Mouse (Mus musculus): ENCODE measurements at regions not wholly inside any gene's neighbourhood (a gene's known extent, or its start where the extent isn't known, plus 50 kb on each side); places are given as distances from the start of the nearest gene placed in this dataset.
A peak's percentile ranks its signal among the peaks of the same experiment; 100 is the strongest.

- Histone ChIP-seq H3K4me3 (no peak overlapping the region), H3K27ac (no peak overlapping the region), H3K4me1 (replicated peaks) (no peaks in the 10 kb centered on the region), H3K9me3 (no peaks in the 10 kb centered on the region), H3K27me3 (ENCODE audit: insufficient read depth, poor library complexity, severe bottlenecking) (no peaks in the 10 kb centered on the region), H3K36me3 (no peaks in the 10 kb centered on the region)
- 79% methylated on average over 5 of the region's 5 CpGs for WGBS
- DNase-seq (ENCODE audit: low spot score) = no peak
Observed at GRCm38 (mm10) chr2:114848439-114848838, 193.7 kb upstream of the Dph6 start.

GRCm38 (mm10) chr2:114848914-114849313 is 194.2 kb upstream of the Dph6 start:
- H3K9me3 ChIP-seq = no peaks in the 10 kb centered on the region
- no peak overlapping the region for H3K4me3 ChIP-seq
- 93% methylated on average over 2 of the region's 2 CpGs for WGBS
- H3K27me3 ChIP-seq (ENCODE audit: insufficient read depth, poor library complexity, severe bottlenecking) = no peaks in the 10 kb centered on the region
- H3K27ac ChIP-seq = no peak overlapping the region
- H3K4me1 ChIP-seq (replicated peaks) = 0 out of 2 replicates have a peak, but pooled peaks cover 3% of the 10 kb centered on the region
- H3K36me3 ChIP-seq = no peaks in the 10 kb centered on the region
- no peak for DNase-seq (ENCODE audit: low spot score)

GRCm38 (mm10) chr2:114853715-114854530 is 199.2 kb upstream of the Dph6 start:
- H3K36me3 ChIP-seq = no peaks in the 10 kb centered on the region
- H3K27me3 ChIP-seq (ENCODE audit: insufficient read depth, poor library complexity, severe bottlenecking) = no peaks in the 10 kb centered on the region
- DNase-seq (ENCODE audit: low spot score) = peak; percentile 80
- WGBS = 40% methylated on average over 13 of the region's 13 CpGs
- no peak overlapping the region for H3K27ac ChIP-seq
- 0 out of 2 replicates have a peak, but pooled peaks cover 3% of the 10 kb centered on the region for H3K4me1 ChIP-seq (replicated peaks)
- no peaks in the 10 kb centered on the region for H3K9me3 ChIP-seq
- H3K4me3 ChIP-seq = no peak overlapping the region

- no peak overlapping the region for H3K27ac ChIP-seq
- H3K4me3 ChIP-seq = no peak overlapping the region
- H3K4me1 ChIP-seq (replicated peaks) = peaks cover 8% of the 10 kb centered on the region; the same call in 1 of the 2 replicates
- peak; percentile 29 for DNase-seq (ENCODE audit: low spot score)
- H3K9me3 ChIP-seq = no peaks in the 10 kb centered on the region
- H3K27me3 ChIP-seq (ENCODE audit: insufficient read depth, poor library complexity, severe bottlenecking) = no peaks in the 10 kb centered on the region
- WGBS = 39% methylated on average over 7 of the region's 7 CpGs
- no peaks in the 10 kb centered on the region for H3K36me3 ChIP-seq
Observed at GRCm38 (mm10) chr2:114872272-114872671, 217.5 kb upstream of the Dph6 start.

GRCm38 (mm10) chr2:114873090-114873489 is 218.3 kb upstream of the Dph6 start:
- no peak overlapping the region for H3K27ac ChIP-seq
- no peaks in the 10 kb centered on the region for H3K27me3 ChIP-seq (ENCODE audit: insufficient read depth, poor library complexity, severe bottlenecking)
- no peak overlapping the region for H3K4me3 ChIP-seq
- H3K36me3 ChIP-seq = no peaks in the 10 kb centered on the region
- no peak for DNase-seq (ENCODE audit: low spot score)
- H3K9me3 ChIP-seq = no peaks in the 10 kb centered on the region
- WGBS = 72% methylated on average over 4 of the region's 4 CpGs
- H3K4me1 ChIP-seq (replicated peaks) = peaks cover 8% of the 10 kb centered on the region; the same call in 1 of the 2 replicates

- Histone ChIP-seq H3K4me3 (no peak overlapping the region), H3K36me3 (no peaks in the 10 kb centered on the region), H3K27me3 (ENCODE audit: insufficient read depth, poor library complexity, severe bottlenecking) (no peaks in the 10 kb centered on the region), H3K9me3 (no peaks in the 10 kb centered on the region), H3K27ac (no peak overlapping the region), H3K4me1 (replicated peaks) (no peaks in the 10 kb centered on the region)
- no peak for DNase-seq (ENCODE audit: low spot score)
- WGBS = 79% methylated on average over 2 of the region's 2 CpGs
Observed at GRCm38 (mm10) chr2:114879084-114879483, 224.3 kb upstream of the Dph6 start.

GRCm38 (mm10) chr2:114879784-114880183 is 225.0 kb upstream of the Dph6 start:
- no peaks in the 10 kb centered on the region for H3K27me3 ChIP-seq (ENCODE audit: insufficient read depth, poor library complexity, severe bottlenecking)
- no peaks in the 10 kb centered on the region for H3K9me3 ChIP-seq
- no peaks in the 10 kb centered on the region for H3K36me3 ChIP-seq
- 88% methylated on average over 2 of the region's 2 CpGs for WGBS
- H3K4me1 ChIP-seq (replicated peaks) = no peaks in the 10 kb centered on the region
- no peak for DNase-seq (ENCODE audit: low spot score)
- H3K4me3 ChIP-seq = no peak overlapping the region
- no peak overlapping the region for H3K27ac ChIP-seq

- no peaks in the 10 kb centered on the region for H3K9me3 ChIP-seq
- WGBS = 95% methylated on average over 2 of the region's 2 CpGs
- H3K27ac ChIP-seq = no peak overlapping the region
- H3K36me3 ChIP-seq = no peaks in the 10 kb centered on the region
- no peaks in the 10 kb centered on the region for H3K27me3 ChIP-seq (ENCODE audit: insufficient read depth, poor library complexity, severe bottlenecking)
- no peaks in the 10 kb centered on the region for H3K4me1 ChIP-seq (replicated peaks)
- no peak overlapping the region for H3K4me3 ChIP-seq
- DNase-seq (ENCODE audit: low spot score) = no peak
Observed at GRCm38 (mm10) chr2:114885734-114886260, 231.0 kb upstream of the Dph6 start.

- Histone ChIP-seq H3K36me3 (no peaks in the 10 kb centered on the region), H3K9me3 (no peaks in the 10 kb centered on the region), H3K4me1 (replicated peaks) (no peaks in the 10 kb centered on the region), H3K4me3 (no peak overlapping the region), H3K27me3 (ENCODE audit: insufficient read depth, poor library complexity, severe bottlenecking) (no peaks in the 10 kb centered on the region), H3K27ac (no peak overlapping the region)
- 94% methylated on average over 2 of the region's 2 CpGs for WGBS
- DNase-seq (ENCODE audit: low spot score) = no peak
Observed at GRCm38 (mm10) chr2:114898812-114899211, 244.0 kb upstream of the Dph6 start.

- no peak for DNase-seq (ENCODE audit: low spot score)
- 75% methylated on average over 7 of the region's 7 CpGs for WGBS
- no peaks in the 10 kb centered on the region for H3K9me3 ChIP-seq
- no peaks in the 10 kb centered on the region for H3K36me3 ChIP-seq
- H3K27ac ChIP-seq = no peak overlapping the region
- no peaks in the 10 kb centered on the region for H3K4me1 ChIP-seq (replicated peaks)
- H3K4me3 ChIP-seq = no peak overlapping the region
- no peaks in the 10 kb centered on the region for H3K27me3 ChIP-seq (ENCODE audit: insufficient read depth, poor library complexity, severe bottlenecking)
Observed at GRCm38 (mm10) chr2:114911845-114912500, 257.2 kb upstream of the Dph6 start.

- no peaks in the 10 kb centered on the region for H3K27me3 ChIP-seq (ENCODE audit: insufficient read depth, poor library complexity, severe bottlenecking)
- WGBS = 90% methylated on average over 6 of the region's 6 CpGs
Observed at GRCm38 (mm10) chr2:114915025-114915690, 260.4 kb upstream of the Dph6 start.

GRCm38 (mm10) chr2:114918420-114919332 is 263.9 kb upstream of the Dph6 start:
- DNase-seq (ENCODE audit: low spot score) = peak; percentile 4
- Histone ChIP-seq H3K4me3 (no peak overlapping the region), H3K4me1 (replicated peaks) (no peaks in the 10 kb centered on the region)

More at GRCm38 (mm10) chr2:114915025-114915690, 260.4 kb upstream of the Dph6 start:
- no peaks in the 10 kb centered on the region for H3K36me3 ChIP-seq
- H3K4me3 ChIP-seq = no peak overlapping the region
- no peak overlapping the region for H3K27ac ChIP-seq
- no peaks in the 10 kb centered on the region for H3K4me1 ChIP-seq (replicated peaks)
- no peak for DNase-seq (ENCODE audit: low spot score)
- H3K9me3 ChIP-seq = no peaks in the 10 kb centered on the region

More at GRCm38 (mm10) chr2:114918420-114919332, 263.9 kb upstream of the Dph6 start:
- no peak overlapping the region for H3K27ac ChIP-seq
- no peaks in the 10 kb centered on the region for H3K27me3 ChIP-seq (ENCODE audit: insufficient read depth, poor library complexity, severe bottlenecking)
- 82% methylated on average over 16 of the region's 16 CpGs for WGBS
- H3K36me3 ChIP-seq = no peaks in the 10 kb centered on the region
- no peaks in the 10 kb centered on the region for H3K9me3 ChIP-seq

Data from hindbrain, embryonic 10.5 days (tissue).